In genomic region chr4:44667369-44667768, GRCm38 (mm10) we compare ENCODE assay signal across 23 mouse cellular contexts. TPM values are rescaled to one million over a fixed set of nuclear protein-coding genes. Genes with fewer than 3 reads are reported as not detected.
"Had no signal": no experiment of that assay in that cellular context is flagged by ENCODE, and none has a peak within 500 bp of the region (broad histone marks: within the 10 kb centered on the region; RNA-seq: fewer than 3 reads in every experiment).

No protein-coding gene starts in this region.

- ATAC-seq: intestine, embryonic 16.5 days; liver, embryonic 12.5 days; midbrain, embryonic 13.5 days had no signal

- DNase-seq: kidney, adult 18-20 months; kidney, adult 9 months; kidney, postnatal 14 days; layer of hippocampus, adult 9-11 months; liver; lung, adult 18-20 months; lung, postnatal 14 days; right cerebral cortex, adult 18-20 months; right cerebral cortex, postnatal 14 days; right cerebral cortex, postnatal 4 days; thymus, postnatal 36 days had no signal

- H3K27ac ChIP-seq: layer of hippocampus, adult 2 months; limb, embryonic 10.5 days; limb, embryonic 13.5 days; liver, embryonic 12.5 days; liver, embryonic 15.5 days; macrophage; midbrain, embryonic 10.5 days; midbrain, embryonic 13.5 days had no signal

- H3K4me2 ChIP-seq: limb, embryonic 13.5 days; liver, embryonic 12.5 days; liver, embryonic 15.5 days; midbrain, embryonic 13.5 days had no signal

- H3K4me3 ChIP-seq: layer of hippocampus, adult 2 months; limb, embryonic 10.5 days; limb, embryonic 13.5 days; liver, embryonic 12.5 days; liver, embryonic 15.5 days; megakaryocyte, embryonic 14.5 days; midbrain, embryonic 10.5 days; midbrain, embryonic 13.5 days had no signal

- H3K9me3 ChIP-seq: limb, embryonic 10.5 days; limb, embryonic 13.5 days; liver, embryonic 12.5 days; liver, embryonic 15.5 days had no signal

- H3K4me1 ChIP-seq: liver, embryonic 12.5 days; liver, embryonic 15.5 days had no signal

- H3K36me3 ChIP-seq: limb, embryonic 10.5 days; limb, embryonic 13.5 days; liver, embryonic 12.5 days; liver, embryonic 15.5 days; midbrain, embryonic 13.5 days had no signal

- H3K9ac ChIP-seq: limb, embryonic 13.5 days; liver, embryonic 12.5 days; liver, embryonic 15.5 days; midbrain, embryonic 13.5 days had no signal

RNA-seq across cellular contexts. Expression of gene Pax5, which starts 42.9 kb away (rescaled TPM):
- polyA plus RNA-seq: intestine, embryonic 16.5 days; kidney, embryonic 16.5 days; limb, embryonic 13.5 days; lung, embryonic 16.5 days had no signal
